Mouse (Mus musculus) stomach, postnatal 0 days (tissue): ENCODE measurements around the gene Pard6b.

Source experiments
- CTCF ChIP-seq: IDR thresholded peaks from 2 replicates; pipeline ENCODE4 v1.5.1; 2016; ENCODE audit warnings: antibody characterized with exemption, low read depth, mild to moderate bottlenecking, moderate library complexity
- EP300 ChIP-seq: optimal IDR thresholded peaks from 2 replicates; pipeline ENCODE3; 2016; ENCODE audit warnings: antibody characterized with exemption

GRCm38 (mm10) chr2:168054142-168054541 is 26.7 kb upstream of the Pard6b start:
- TF ChIP-seq CTCF, result no peak
- no peak for TF ChIP-seq EP300
